Mouse (Mus musculus): Measurements from ENCODE around the gene Gm11034. TPM values are rescaled to one million over a fixed set of nuclear protein-coding genes. Genes with fewer than 3 reads are reported as not detected.

Gene Gm11034
- polyA plus RNA-seq (2012; rRNA removed; ENCODE audit: low replicate concordance) = not detected in 2 replicates

DNA sequence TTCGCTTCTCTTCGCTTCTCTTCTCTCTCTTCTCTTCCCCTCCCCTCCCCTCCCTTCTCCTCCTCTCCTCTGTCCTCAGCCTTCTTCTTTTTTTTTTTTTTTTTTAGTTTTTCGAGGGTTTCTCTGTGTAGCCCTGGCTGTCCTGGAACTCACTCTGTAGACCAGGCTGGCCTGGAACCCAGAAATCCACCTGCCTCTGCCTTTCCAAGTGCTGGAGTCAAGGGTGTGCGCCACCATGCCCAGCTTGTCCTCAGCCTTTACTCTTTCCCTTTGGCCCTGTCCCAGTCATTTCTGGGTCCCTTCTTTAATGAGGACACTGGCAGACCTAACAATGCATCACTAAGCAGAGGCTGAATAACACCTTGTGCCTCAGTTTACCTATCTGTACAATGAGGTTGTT, at the start of gene Gm11034:
TSS of gene Gm11034 (minus strand) at position 101 of the 400 bp plus-strand sequence.

GRCm38 (mm10) chr8:72239499-72240402, 26.3 kb upstream of the Gm11034 start, which contains the start of gene Ap1m1:
TSS of gene Ap1m1 (plus strand) at chr8:72240018.

DNA sequence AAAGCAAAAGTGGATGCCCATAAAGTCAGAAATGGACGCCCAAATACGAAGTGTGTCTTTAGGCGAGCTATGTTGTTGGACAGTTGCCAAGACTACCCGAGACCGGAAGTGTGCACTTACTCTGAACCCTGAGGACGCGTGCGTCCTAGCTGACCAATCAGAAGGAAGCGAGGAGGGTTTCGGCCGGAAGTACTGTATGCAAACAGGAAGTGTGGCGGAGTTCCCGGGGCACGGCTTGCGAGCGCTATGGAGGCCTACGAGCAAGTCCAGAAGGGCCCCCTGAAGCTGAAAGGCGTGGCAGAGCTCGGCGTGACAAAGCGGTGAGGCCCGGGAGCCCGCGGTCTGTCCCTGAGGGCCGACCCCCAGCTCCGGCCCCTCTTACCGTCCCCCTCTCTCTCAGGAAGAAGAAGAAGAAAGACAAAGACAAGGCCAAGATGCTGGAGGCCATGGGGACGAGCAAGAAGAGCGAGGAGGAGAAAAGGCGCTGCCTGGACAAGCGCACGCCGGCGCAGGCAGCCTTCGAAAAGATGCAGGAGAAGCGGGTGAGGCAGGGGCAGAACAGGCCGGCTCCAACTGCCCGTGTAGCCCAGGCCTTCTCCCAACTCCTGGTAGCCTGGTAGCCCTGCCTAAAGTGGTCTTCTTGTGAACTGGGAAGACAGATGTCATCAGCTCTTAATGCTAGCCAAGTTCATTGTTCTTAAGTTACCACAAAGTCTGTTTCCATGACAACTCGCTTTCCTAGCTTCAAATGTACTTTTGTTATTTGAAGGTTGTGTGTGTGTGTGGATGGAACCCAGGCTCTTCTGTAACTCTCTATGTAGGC, 6.3 kb upstream of the Gm11034 start, which contains the start of gene Fam32a:
TSS of gene Fam32a (plus strand) at position 190 of the 823 bp plus-strand sequence.

DNA sequence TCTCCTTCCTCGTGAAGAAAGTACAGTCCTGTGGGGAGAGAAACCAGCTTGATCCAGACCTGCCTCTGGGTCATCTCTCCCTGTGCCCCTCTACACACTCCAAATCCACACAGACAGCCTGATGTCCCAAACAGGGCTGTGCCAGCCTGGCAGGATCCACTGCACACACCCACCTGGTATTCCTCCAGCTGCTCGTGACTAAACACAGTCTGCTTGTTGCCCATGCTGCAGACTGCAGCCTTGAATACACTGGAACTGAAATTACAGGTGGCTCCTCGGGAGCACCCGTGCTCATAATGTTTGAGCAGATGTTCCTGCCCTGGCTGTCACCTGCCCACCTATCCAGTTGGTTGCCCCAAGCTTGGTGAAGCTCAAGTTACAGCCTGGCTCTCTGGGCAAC, 685 bp downstream of the Gm11034 start, which contains the start of gene Cib3:
TSS of gene Cib3 (minus strand) at position 87 of the 400 bp plus-strand sequence.

DNA sequence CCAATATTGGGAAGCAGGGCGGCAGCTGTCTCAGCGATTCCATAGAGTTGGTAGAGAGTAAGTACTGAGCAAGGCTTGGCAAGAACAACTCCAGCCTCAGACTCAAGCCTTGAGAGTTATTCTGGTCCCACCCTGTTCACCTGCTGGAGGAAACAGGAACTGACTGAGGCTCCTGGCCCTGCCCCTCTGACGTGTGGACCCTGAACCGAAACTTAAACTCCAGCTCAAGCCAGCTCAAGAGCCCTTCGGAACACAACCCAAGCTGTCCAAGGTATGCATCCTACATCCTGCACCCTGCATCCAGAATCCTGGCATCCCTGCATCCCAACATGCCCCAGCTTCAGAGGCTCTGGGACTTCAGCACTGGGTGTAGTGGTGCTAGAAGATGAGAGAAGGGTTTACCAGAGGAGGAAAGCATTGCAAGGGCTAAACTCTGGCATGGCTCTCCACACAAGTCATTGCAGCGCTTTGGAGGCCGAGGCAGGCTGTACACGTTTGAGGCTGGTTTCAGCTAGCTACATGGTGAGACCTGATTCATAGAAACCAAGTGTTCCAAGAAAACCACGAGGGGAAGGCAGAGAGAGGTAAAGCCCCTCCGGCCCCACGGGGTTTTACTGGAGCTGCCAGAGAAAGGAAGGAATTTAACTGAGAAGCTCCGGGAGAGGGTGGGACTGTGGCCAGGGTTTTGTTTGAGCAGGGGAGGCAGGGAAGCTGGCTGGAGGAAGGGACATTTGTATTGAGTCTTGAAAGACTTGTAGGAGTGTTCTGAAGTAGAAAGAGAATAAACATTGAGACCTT, 23.8 kb downstream of the Gm11034 start, which contains the start of gene Hsh2d:
TSS of gene Hsh2d (plus strand) at position 222 of the 798 bp plus-strand sequence.

Other genes starting within 250 kb of the Gm11034 start
- gene Cyp4f18, start 204.0 kb downstream of the Gm11034 start, polyA plus RNA-seq (2012; rRNA removed; ENCODE audit: low replicate concordance) = 24.4 and 32.5 TPM in 2 replicates
- not detected in 2 replicates for gene Olfr372, start 172.4 kb downstream of the Gm11034 start, polyA plus RNA-seq (2012; rRNA removed; ENCODE audit: low replicate concordance)
- gene Olfr373, start 130.5 kb downstream of the Gm11034 start, polyA plus RNA-seq (2012; rRNA removed; ENCODE audit: low replicate concordance) = not detected in 2 replicates
- gene Olfr374, start 106.6 kb downstream of the Gm11034 start, polyA plus RNA-seq (2012; rRNA removed; ENCODE audit: low replicate concordance) = 0.01 TPM in 1 of 2 replicates, not detected in the other
- gene Tpm4, start 78.7 kb downstream of the Gm11034 start, polyA plus RNA-seq (2012; rRNA removed; ENCODE audit: low replicate concordance) = 85.9 and 92.6 TPM in 2 replicates
- 29.9 and 44.0 TPM in 2 replicates for gene Rab8a, start 52.4 kb downstream of the Gm11034 start, polyA plus RNA-seq (2012; rRNA removed; ENCODE audit: low replicate concordance)
- 5.5 and 10.6 TPM in 2 replicates for gene Hsh2d, start 24.0 kb downstream of the Gm11034 start, polyA plus RNA-seq (2012; rRNA removed; ENCODE audit: low replicate concordance)
- gene Cib3, start 799 bp downstream of the Gm11034 start, polyA plus RNA-seq (2012; rRNA removed; ENCODE audit: low replicate concordance) = 0.14 and 0.19 TPM in 2 replicates
- 31.5 and 53.5 TPM in 2 replicates for gene Fam32a, start 6.1 kb upstream of the Gm11034 start, polyA plus RNA-seq (2012; rRNA removed; ENCODE audit: low replicate concordance)
- 87.1 and 87.7 TPM in 2 replicates for gene Ap1m1, start 26.4 kb upstream of the Gm11034 start, polyA plus RNA-seq (2012; rRNA removed; ENCODE audit: low replicate concordance)
- 0.70 and 1.5 TPM in 2 replicates for gene Gm10282, start 91.6 kb upstream of the Gm11034 start, polyA plus RNA-seq (2012; rRNA removed; ENCODE audit: low replicate concordance)
- 40.6 and 287 TPM in 2 replicates for gene Klf2, start 105.4 kb upstream of the Gm11034 start, polyA plus RNA-seq (2012; rRNA removed; ENCODE audit: low replicate concordance)
- gene Eps15l1, start 207.8 kb upstream of the Gm11034 start, polyA plus RNA-seq (2012; rRNA removed; ENCODE audit: low replicate concordance) = 34.9 and 54.3 TPM in 2 replicates
- gene Calr3, start 230.2 kb upstream of the Gm11034 start, polyA plus RNA-seq (2012; rRNA removed; ENCODE audit: low replicate concordance) = 0.32 and 0.99 TPM in 2 replicates
- gene 1700030K09Rik, start 230.2 kb upstream of the Gm11034 start, polyA plus RNA-seq (2012; rRNA removed; ENCODE audit: low replicate concordance) = 7.1 and 11.2 TPM in 2 replicates